Mouse (Mus musculus) gastrocnemius, postnatal 4 days (tissue): ENCODE data around the gene Eif3l. TPM values are rescaled to one million over a fixed set of nuclear protein-coding genes. Genes with fewer than 3 reads are reported as not detected.

ENCODE experiments used
- DNase-seq, 2 experiments: peaks; one replicate each; pipeline ENCODE4 v3.0.0; 2021 to 2022; ENCODE audit warnings: low spot score in 2 of 2, mixed read lengths in 2 of 2
- total RNA-seq, 2 experiments: library from RNA; stranded (reverse); gene quantifications; 2 replicates each; pipeline ENCODE4 v1.2.3; 2021

The Eif3l gene
- total RNA-seq, 2 experiments from 2014 or later = 106 to 111 TPM

- DNase-seq = no peak
These were observed 4.6 kb downstream of the Eif3l start for GRCm38 (mm10) chr15:79079567-79079966.

- no peak for DNase-seq
These were observed 17.3 kb downstream of the Eif3l start for GRCm38 (mm10) chr15:79092284-79092683.

- no peak for DNase-seq
These were observed 18.3 kb downstream of the Eif3l start for GRCm38 (mm10) chr15:79093083-79093839.

GRCm38 (mm10) chr15:79095483-79095882 is 20.5 kb downstream of the Eif3l start:
- DNase-seq = no peak

GRCm38 (mm10) chr15:79096556-79096955 is 21.6 kb downstream of the Eif3l start:
- no peak for DNase-seq

GRCm38 (mm10) chr15:79097135-79097534 is 22.2 kb downstream of the Eif3l start:
- no peak for DNase-seq

GRCm38 (mm10) chr15:79097611-79098025 is 22.6 kb downstream of the Eif3l start:
- DNase-seq = peak; percentile 40 to 73

- DNase-seq = no peak
These were observed 23.2 kb downstream of the Eif3l start for GRCm38 (mm10) chr15:79098220-79098619.

GRCm38 (mm10) chr15:79098868-79099267 is 23.9 kb downstream of the Eif3l start:
- DNase-seq = no peak

- no peak for DNase-seq
These were observed 24.5 kb downstream of the Eif3l start for GRCm38 (mm10) chr15:79099456-79099855.

- no peak for DNase-seq
These were observed 25.4 kb downstream of the Eif3l start for GRCm38 (mm10) chr15:79100391-79100790.

GRCm38 (mm10) chr15:79101531-79101930 is 26.6 kb downstream of the Eif3l start:
- no peak for DNase-seq

GRCm38 (mm10) chr15:79103264-79103663 is 28.3 kb downstream of the Eif3l start:
- DNase-seq = no peak

- no peak for DNase-seq
These were observed 30.8 kb downstream of the Eif3l start for GRCm38 (mm10) chr15:79105804-79106203.

GRCm38 (mm10) chr15:79107966-79108365 is 33.0 kb downstream of the Eif3l start:
- no peak for DNase-seq

- DNase-seq = peak; percentile 61 to 74
These were observed 33.7 kb downstream of the Eif3l start, which contains the start of gene Micall1 for GRCm38 (mm10) chr15:79108421-79109320. Gene Micall1 (plus strand): TSS chr15:79108898.

- DNase-seq = peak in 1 of 2 experiments; percentile 54
These were observed 34.4 kb downstream of the Eif3l start for GRCm38 (mm10) chr15:79109321-79109934.

GRCm38 (mm10) chr15:79110031-79110430 is 35.1 kb downstream of the Eif3l start:
- DNase-seq = no peak

GRCm38 (mm10) chr15:79110528-79110927 is 35.5 kb downstream of the Eif3l start:
- no peak for DNase-seq

GRCm38 (mm10) chr15:79111774-79112173 is 36.8 kb downstream of the Eif3l start:
- DNase-seq = no peak

- no peak for DNase-seq
These were observed 40.3 kb downstream of the Eif3l start for GRCm38 (mm10) chr15:79115276-79115675.

- no peak for DNase-seq
These were observed 44.5 kb downstream of the Eif3l start for GRCm38 (mm10) chr15:79119491-79119890.
